Mouse (Mus musculus) limb, embryonic 15.5 days (tissue): Measurements from ENCODE around the gene Col1a1. TPM values are rescaled to one million over a fixed set of nuclear protein-coding genes. Genes with fewer than 3 reads are reported as not detected.

ENCODE experiments used
- ATAC-seq: fragments of 200-750 bp; cut with Nextera tagmentation; 2 replicates; pipeline ENCODE4 v1.8.0; 2017; ENCODE audit warnings: low read depth, moderate TSS enrichment; ENCODE audit not compliant: insufficient number of reproducible peaks, low FRiP score, low TSS enrichment
- H3K27ac ChIP-seq: fragments of 300-500 bp; sonication (generic); 2 replicates; pipeline ENCODE4 v1.5.1; 2015; ENCODE audit warnings: moderate library complexity, mild to moderate bottlenecking, inconsistent platforms
- H3K27me3 ChIP-seq: fragments of 300-500 bp; sonication (generic); 2 replicates; pipeline ENCODE4 v1.6.1; 2015; ENCODE audit warnings: inconsistent platforms
- H3K36me3 ChIP-seq: fragments of 300-500 bp; sonication (generic); 2 replicates; pipeline ENCODE4 v1.6.1; 2015; ENCODE audit warnings: inconsistent platforms
- H3K4me1 ChIP-seq: fragments of 300-500 bp; sonication (generic); 2 replicates; pipeline ENCODE4 v1.6.1; 2015; ENCODE audit warnings: inconsistent platforms
- H3K4me2 ChIP-seq: fragments of 300-500 bp; sonication (generic); 2 replicates; pipeline ENCODE4 v1.6.1; 2015; ENCODE audit warnings: mild to moderate bottlenecking, inconsistent platforms
- H3K4me3 ChIP-seq: fragments of 300-500 bp; sonication (generic); 2 replicates; pipeline ENCODE4 v1.5.1; 2015; ENCODE audit warnings: mild to moderate bottlenecking, inconsistent platforms
- H3K9ac ChIP-seq: fragments of 300-500 bp; sonication (generic); 2 replicates; pipeline ENCODE4 v1.6.1; 2015; ENCODE audit warnings: inconsistent platforms
- H3K9me3 ChIP-seq: fragments of 300-500 bp; sonication (generic); 2 replicates; pipeline ENCODE4 v1.6.1; 2016; ENCODE audit warnings: inconsistent platforms
- WGBS: fragments of 180-500 bp; shearing (Covaris S2); methylation state at CpG from one replicate; pipeline ENCODE4 v1.1.7; 2015; 5-methylcytosine and 5-hydroxymethylcytosine counted together
- polyA plus RNA-seq: library from polyadenylated mRNA; unstranded; fragments of >200 nt; fragmentation: Nextera tagmentation; extraction: Ambion mirVana; gene quantifications from 2 replicates; pipeline ENCODE4 v1.2.1, GENCODE M21; 2015

The Col1a1 gene
- polyA plus RNA-seq, 1 experiment from 2014 or later: 4,882 TPM

- H3K9me3 ChIP-seq: no peaks in the 10 kb centered on the region
- H3K4me2 ChIP-seq: peak within 1 kb of the TSS; percentile 93
- peak within 1 kb of the TSS; percentile 94 for H3K27ac ChIP-seq
- ATAC-seq: peak; percentile 81
- H3K9ac ChIP-seq: peak within 1 kb of the TSS; percentile 82
- H3K4me3 ChIP-seq: peak within 1 kb of the TSS; percentile 84
- whole genome bisulfite sequencing: under 1% methylated on average over 59 of the region's 69 CpGs
- H3K4me1 ChIP-seq: peaks cover 77% of the 10 kb centered on the region
- H3K36me3 ChIP-seq: 0 out of 2 replicates have a peak, but pooled peaks cover 5% of the 10 kb centered on the region
- H3K27me3 ChIP-seq: no peaks in the 10 kb centered on the region
These were observed 54.9 kb downstream of the Col1a1 start, which contains the start of gene Ppp1r9b for GRCm38 (mm10) chr11:94990749-94991577. Gene Ppp1r9b, plus strand, starts transcription at chr11:94991035.

GRCm38 (mm10) chr11:94991641-94992479 lies 55.8 kb downstream of the Col1a1 start:
- Histone ChIP-seq H3K9ac (peak overlapping the region; percentile 82), H3K4me3 (peak overlapping the region; percentile 84), H3K27ac (peak overlapping the region; percentile 94), H3K9me3 (no peaks in the 10 kb centered on the region), H3K4me1 (peaks cover 81% of the 10 kb centered on the region), H3K4me2 (peak overlapping the region; percentile 93), H3K36me3 (peaks cover 12% of the 10 kb centered on the region), H3K27me3 (no peaks in the 10 kb centered on the region)
- WGBS: under 1% methylated on average over 85 of the region's 99 CpGs
- ATAC-seq: no peak

GRCm38 (mm10) chr11:94992480-94992753 lies 56.4 kb downstream of the Col1a1 start:
- under 1% methylated on average over 20 of the region's 20 CpGs for WGBS
- peaks cover 18% of the 10 kb centered on the region for H3K36me3 ChIP-seq
- H3K4me2 ChIP-seq: peak overlapping the region; percentile 93
- peak overlapping the region; percentile 84 for H3K4me3 ChIP-seq
- no peaks in the 10 kb centered on the region for H3K27me3 ChIP-seq
- peaks cover 79% of the 10 kb centered on the region for H3K4me1 ChIP-seq
- no peaks in the 10 kb centered on the region for H3K9me3 ChIP-seq
- peak overlapping the region; percentile 82 for H3K9ac ChIP-seq
- H3K27ac ChIP-seq: peak overlapping the region; percentile 94
- no peak for ATAC-seq

- ATAC-seq: no peak
- Histone ChIP-seq H3K27ac (peak overlapping the region; percentile 94), H3K36me3 (peaks cover 24% of the 10 kb centered on the region), H3K9me3 (no peaks in the 10 kb centered on the region), H3K9ac (peak overlapping the region; percentile 82), H3K4me1 (peaks cover 75% of the 10 kb centered on the region), H3K4me3 (peak overlapping the region; percentile 84), H3K27me3 (no peaks in the 10 kb centered on the region), H3K4me2 (peak overlapping the region; percentile 93)
- under 1% methylated on average over 22 of the region's 22 CpGs for WGBS
These were observed 57.0 kb downstream of the Col1a1 start for GRCm38 (mm10) chr11:94992754-94993606.

- 44% methylated on average over 10 of the region's 10 CpGs for WGBS
- Histone ChIP-seq H3K27me3 (no peaks in the 10 kb centered on the region), H3K9me3 (no peaks in the 10 kb centered on the region), H3K4me1 (peaks cover 71% of the 10 kb centered on the region), H3K9ac (peak overlapping the region; percentile 31; the same call in 1 of the 2 replicates), H3K36me3 (peaks cover 36% of the 10 kb centered on the region), H3K27ac (peak overlapping the region; percentile 22; the same call in 1 of the 2 replicates), H3K4me2 (peak overlapping the region; percentile 93), H3K4me3 (peak overlapping the region; percentile 84)
- ATAC-seq: no peak
These were observed 58.3 kb downstream of the Col1a1 start for GRCm38 (mm10) chr11:94994208-94994814.

- H3K4me3 ChIP-seq: peak overlapping the region; percentile 84
- no peak for ATAC-seq
- H3K9ac ChIP-seq: peak overlapping the region; percentile 20; the same call in 1 of the 2 replicates
- H3K27me3 ChIP-seq: no peaks in the 10 kb centered on the region
- WGBS: 75% methylated on average over 11 of the region's 11 CpGs
- H3K4me1 ChIP-seq: peaks cover 68% of the 10 kb centered on the region
- peak overlapping the region; percentile 93 for H3K4me2 ChIP-seq
- H3K36me3 ChIP-seq: peaks cover 45% of the 10 kb centered on the region
- H3K27ac ChIP-seq: 0 out of 2 replicates have a peak overlapping the region, but pooled peaks have one; percentile 5
- no peaks in the 10 kb centered on the region for H3K9me3 ChIP-seq
These were observed 59.1 kb downstream of the Col1a1 start for GRCm38 (mm10) chr11:94994947-94995772.

- no peak overlapping the region for H3K4me3 ChIP-seq
- no peak overlapping the region for H3K27ac ChIP-seq
- H3K36me3 ChIP-seq: peaks cover 54% of the 10 kb centered on the region
- H3K27me3 ChIP-seq: no peaks in the 10 kb centered on the region
- ATAC-seq: no peak
- H3K4me1 ChIP-seq: peaks cover 72% of the 10 kb centered on the region
- WGBS: 83% methylated on average over 8 of the region's 8 CpGs
- H3K9me3 ChIP-seq: no peaks in the 10 kb centered on the region
- H3K9ac ChIP-seq: 0 out of 2 replicates have a peak overlapping the region, but pooled peaks have one; percentile 20
- H3K4me2 ChIP-seq: no peak overlapping the region
These were observed 60.1 kb downstream of the Col1a1 start for GRCm38 (mm10) chr11:94996101-94996500.

- Histone ChIP-seq H3K36me3 (peaks cover 63% of the 10 kb centered on the region), H3K4me3 (no peak overlapping the region), H3K27me3 (no peaks in the 10 kb centered on the region), H3K4me2 (no peak overlapping the region), H3K4me1 (peaks cover 68% of the 10 kb centered on the region), H3K27ac (no peak overlapping the region), H3K9me3 (no peaks in the 10 kb centered on the region), H3K9ac (no peak overlapping the region)
- WGBS: 88% methylated on average over 6 of the region's 6 CpGs
- no peak for ATAC-seq
These were observed 61.0 kb downstream of the Col1a1 start for GRCm38 (mm10) chr11:94996984-94997383.

- no peak overlapping the region for H3K4me2 ChIP-seq
- no peaks in the 10 kb centered on the region for H3K9me3 ChIP-seq
- no peak for ATAC-seq
- H3K4me1 ChIP-seq: peaks cover 62% of the 10 kb centered on the region
- 64% methylated on average over 5 of the region's 5 CpGs for WGBS
- H3K36me3 ChIP-seq: peaks cover 69% of the 10 kb centered on the region
- no peak overlapping the region for H3K27ac ChIP-seq
- H3K27me3 ChIP-seq: no peaks in the 10 kb centered on the region
- H3K4me3 ChIP-seq: no peak overlapping the region
- H3K9ac ChIP-seq: no peak overlapping the region
These were observed 61.6 kb downstream of the Col1a1 start for GRCm38 (mm10) chr11:94997596-94997995.

GRCm38 (mm10) chr11:94998041-94998531 lies 62.1 kb downstream of the Col1a1 start:
- Histone ChIP-seq H3K36me3 (peaks cover 74% of the 10 kb centered on the region), H3K27me3 (no peaks in the 10 kb centered on the region), H3K27ac (no peak overlapping the region), H3K4me1 (peaks cover 57% of the 10 kb centered on the region), H3K4me3 (no peak overlapping the region), H3K9ac (no peak overlapping the region), H3K9me3 (no peaks in the 10 kb centered on the region), H3K4me2 (no peak overlapping the region)
- ATAC-seq: no peak
- WGBS: 78% methylated on average over 16 of the region's 16 CpGs
